Mouse (Mus musculus) olfactory bulb, adult 2 months (tissue): ENCODE results near the gene Trmt1. TPM values are rescaled to one million over a fixed set of nuclear protein-coding genes. Genes with fewer than 3 reads are reported as not detected.

Source experiments
- H3K27ac ChIP-seq: fragments of 200-500 bp; 2 replicates; pipeline ENCODE4 v1.5.1; 2012; ENCODE audit warnings: low read depth, low read length; ENCODE audit not compliant: insufficient read depth
- H3K4me1 ChIP-seq: fragments of 200-500 bp; 2 replicates; pipeline ENCODE4 v1.6.1; 2012; ENCODE audit warnings: low read length; ENCODE audit not compliant: control insufficient read depth, insufficient read depth
- H3K4me3 ChIP-seq: fragments of 200-500 bp; 2 replicates; pipeline ENCODE4 v1.5.1; 2012; ENCODE audit warnings: mild to moderate bottlenecking, low read depth, low read length, moderate library complexity; ENCODE audit not compliant: insufficient read depth
- CTCF ChIP-seq: fragments of 200-500 bp; IDR thresholded peaks from 2 replicates; pipeline ENCODE4 v1.5.1; 2012; ENCODE audit warnings: low read depth, mild to moderate bottlenecking, low read length, moderate library complexity; ENCODE audit not compliant: insufficient read depth
- POLR2A ChIP-seq: fragments of 200-500 bp; IDR thresholded peaks from 2 replicates; pipeline ENCODE4 v1.6.1; 2012; ENCODE audit warnings: mild to moderate bottlenecking, low read depth, low read length, moderate library complexity; ENCODE audit not compliant: insufficient read depth
- WGBS: fragments of 180-500 bp; shearing (Covaris S2); methylation state at CpG from one replicate; pipeline ENCODE4 v1.1.7; 2018; 5-methylcytosine and 5-hydroxymethylcytosine counted together
- polyA plus RNA-seq: library from polyadenylated mRNA; stranded (reverse); fragments of >200 nt; gene quantifications from 2 replicates; pipeline ENCODE4 v1.2.4, GENCODE M21; 2012; ENCODE audit warnings: low replicate concordance; ENCODE audit not compliant: missing spikeins, insufficient read depth, insufficient read length

Gene Trmt1
- not detected in 2 replicates for polyA plus RNA-seq

- Histone ChIP-seq H3K27ac (no peak within 1 kb of the TSS), H3K4me3 (peak within 1 kb of the TSS; percentile 96), H3K4me1 (peaks cover 26% of the 10 kb centered on the region)
- 6% methylated on average over 20 of the region's 20 CpGs for WGBS
- no peak for TF ChIP-seq POLR2A
- no peak for TF ChIP-seq CTCF
Measured at GRCm38 (mm10) chr8:84686191-84687002, at the start of gene Trmt1. TSS of gene Trmt1 (plus strand) at chr8:84686307.

- Histone ChIP-seq H3K27ac (no peak overlapping the region), H3K4me1 (peaks cover 5% of the 10 kb centered on the region), H3K4me3 (no peak overlapping the region)
- no peak for TF ChIP-seq POLR2A
- no peak for TF ChIP-seq CTCF
- 55% methylated on average over 8 of the region's 8 CpGs for WGBS
Measured at GRCm38 (mm10) chr8:84637946-84638554, 48.1 kb upstream of the Trmt1 start.

DNA sequence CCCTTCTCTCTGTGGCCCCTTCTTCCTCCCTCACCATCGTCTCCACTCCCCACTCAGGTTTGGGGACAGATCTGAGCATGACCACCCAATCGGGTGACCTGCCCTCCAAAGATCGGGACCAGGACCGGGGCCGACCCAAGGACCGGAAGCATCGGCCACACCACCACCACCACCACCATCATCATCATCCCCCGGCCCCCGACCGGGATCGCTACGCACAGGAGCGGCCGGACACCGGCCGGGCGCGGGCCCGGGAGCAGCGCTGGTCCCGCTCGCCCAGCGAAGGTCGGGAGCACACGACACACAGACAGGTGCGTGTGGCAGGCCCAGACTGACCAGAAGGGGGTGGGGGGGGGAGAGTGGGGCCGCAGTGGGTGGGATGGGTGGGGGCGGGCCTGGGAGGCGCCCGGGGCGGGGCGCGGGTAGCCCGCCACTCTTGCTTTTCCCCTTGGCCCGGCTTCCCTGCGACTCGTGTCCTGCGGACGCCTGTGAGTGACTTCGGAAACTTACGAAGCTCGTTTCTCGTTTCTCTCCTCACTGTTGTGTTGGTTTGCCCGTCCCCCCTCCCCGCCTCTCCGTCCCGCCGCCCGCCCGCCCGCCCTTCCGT is 47.4 kb upstream of the Trmt1 start:
- Histone ChIP-seq H3K27ac (0 out of 2 replicates have a peak overlapping the region, but pooled peaks have one; percentile 11), H3K4me3 (peak overlapping the region; percentile 57), H3K4me1 (peaks cover 5% of the 10 kb centered on the region)
- TF ChIP-seq POLR2A (no peak), CTCF (no peak)
- WGBS, result 1% methylated on average over 46 of the region's 52 CpGs

GRCm38 (mm10) chr8:84639162-84640009 is 46.7 kb upstream of the Trmt1 start:
- WGBS, result 4% methylated on average over 106 of the region's 106 CpGs

DNA sequence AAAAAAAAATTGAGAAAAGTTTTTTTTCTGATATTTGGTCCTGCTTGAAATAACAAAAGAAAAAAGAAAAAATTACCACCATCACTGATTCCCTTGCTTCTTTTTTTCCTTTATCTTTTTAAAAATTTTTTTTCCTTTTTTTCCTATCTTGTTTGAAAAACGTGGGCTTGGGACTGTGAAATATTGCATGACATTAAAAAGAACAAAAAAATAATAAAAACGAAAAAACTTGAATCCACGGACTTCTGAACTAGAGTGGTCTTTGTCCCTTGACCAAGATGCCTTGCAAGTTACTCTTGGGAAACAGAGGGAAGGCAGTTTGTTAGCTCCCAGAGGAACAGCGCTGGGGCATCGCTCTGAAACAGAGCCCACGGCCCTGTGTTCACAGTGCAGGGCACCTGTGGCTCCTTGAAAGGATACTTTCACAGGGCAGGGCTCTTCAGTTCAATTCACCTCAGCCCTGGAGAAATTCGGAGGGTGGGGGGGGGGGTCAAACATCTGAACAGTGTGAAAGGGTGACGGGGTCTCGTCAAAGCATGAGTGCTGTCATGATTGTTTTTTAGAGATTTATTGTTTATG is 46.0 kb upstream of the Trmt1 start:
- TF ChIP-seq CTCF (no peak), POLR2A (no peak)
- 23% methylated on average over 9 of the region's 9 CpGs for WGBS
- Histone ChIP-seq H3K27ac (no peak overlapping the region), H3K4me1 (peaks cover 5% of the 10 kb centered on the region), H3K4me3 (peak overlapping the region; percentile 47; the same call in 1 of the 2 replicates)

More at GRCm38 (mm10) chr8:84639162-84640009, 46.7 kb upstream of the Trmt1 start:
- Histone ChIP-seq H3K27ac (0 out of 2 replicates have a peak overlapping the region, but pooled peaks have one; percentile 11), H3K4me3 (peak overlapping the region; percentile 57), H3K4me1 (peaks cover 5% of the 10 kb centered on the region)
- TF ChIP-seq POLR2A, result peak; percentile 74
- peak; percentile 80 for TF ChIP-seq CTCF

DNA sequence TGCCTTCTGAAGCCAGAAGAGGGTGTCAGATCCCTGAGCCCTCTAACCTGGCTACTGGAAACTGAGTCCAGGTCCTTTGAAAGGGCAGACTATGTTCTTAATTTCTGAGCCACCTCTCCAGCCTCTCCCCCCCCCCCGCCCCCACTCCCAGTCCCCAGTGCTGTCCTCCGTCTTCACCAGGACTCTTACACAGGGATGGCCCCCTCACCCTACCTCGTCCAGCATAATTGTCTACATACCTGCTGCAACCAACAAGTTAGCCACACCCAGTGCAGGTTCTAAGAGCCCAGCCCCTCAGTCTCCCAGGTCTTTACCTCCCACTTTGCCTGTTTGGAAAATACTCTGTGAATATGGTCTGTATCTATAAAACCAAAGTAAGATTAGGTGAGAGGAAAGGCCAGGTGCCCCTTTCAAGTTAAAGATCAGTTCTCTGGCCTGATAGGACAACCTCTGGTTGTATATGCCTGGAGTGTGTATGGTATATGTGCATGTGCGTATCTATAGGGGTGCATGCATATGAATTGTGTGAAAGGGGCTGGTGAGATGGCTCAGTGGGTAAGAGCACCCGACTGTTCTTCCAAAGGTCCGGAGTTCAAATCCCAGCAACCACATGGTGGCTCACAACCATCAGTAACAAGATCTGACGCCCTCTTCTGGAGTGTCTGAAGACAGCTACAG is 45.4 kb upstream of the Trmt1 start:
- 74% methylated on average over 7 of the region's 7 CpGs for WGBS
- Histone ChIP-seq H3K27ac (no peak overlapping the region), H3K4me3 (no peak overlapping the region), H3K4me1 (peaks cover 5% of the 10 kb centered on the region)
- TF ChIP-seq POLR2A (no peak), CTCF (no peak)

DNA sequence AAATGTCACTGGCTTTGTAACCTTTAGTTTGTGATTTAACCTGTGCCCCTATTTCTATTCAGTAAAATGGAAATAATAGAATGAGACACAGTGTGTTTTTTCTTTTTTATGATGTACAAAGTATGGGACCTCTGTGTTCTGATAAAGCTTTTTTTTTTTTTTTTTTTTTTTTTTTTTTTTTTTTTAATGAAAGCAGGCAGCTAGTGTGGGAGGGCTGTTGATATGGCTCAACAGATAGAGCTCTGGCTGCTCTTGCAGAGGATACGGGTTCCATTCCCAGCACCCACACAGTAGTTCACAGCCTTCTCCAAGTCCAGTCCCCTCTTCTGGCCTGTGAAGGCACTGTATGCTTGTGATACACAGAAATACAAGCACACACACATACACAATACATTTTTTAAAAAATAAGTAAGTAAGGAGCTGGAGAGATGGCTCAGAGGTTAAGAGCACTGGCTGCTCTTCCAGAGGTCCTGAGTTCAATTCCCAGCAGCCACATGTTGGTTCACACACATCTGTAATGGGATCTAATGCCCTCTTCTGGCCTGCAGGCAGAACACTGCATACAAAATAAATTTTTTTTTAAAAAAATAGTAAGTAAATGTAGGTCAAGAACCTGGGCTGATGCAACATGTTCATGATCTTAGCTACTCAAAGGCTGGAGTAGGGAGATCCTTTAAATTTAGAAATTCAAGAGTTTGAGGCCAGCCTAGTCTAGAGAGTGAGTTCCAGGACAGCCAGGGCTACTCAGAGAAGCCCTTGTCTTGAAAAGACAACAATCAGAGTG is 44.3 kb upstream of the Trmt1 start:
- Histone ChIP-seq H3K4me1 (peaks cover 5% of the 10 kb centered on the region), H3K27ac (no peak overlapping the region), H3K4me3 (no peak overlapping the region)
- WGBS, result 75% methylated on average over 1 of the region's 1 CpGs
- TF ChIP-seq POLR2A, result no peak
- TF ChIP-seq CTCF, result no peak
